Mouse (Mus musculus) bone marrow macrophage, adult 2 months (primary cell): Measurements from ENCODE around the gene Cox8b. TPM values are rescaled to one million over a fixed set of nuclear protein-coding genes. Genes with fewer than 3 reads are reported as not detected.

Experiments
- H3K27ac ChIP-seq: 2 replicates; pipeline ENCODE4 v1.5.1; 2012; ENCODE audit warnings: low read depth, low read length; ENCODE audit not compliant: insufficient read depth
- H3K4me1 ChIP-seq: 2 replicates; pipeline ENCODE4 v1.6.1; 2012; ENCODE audit warnings: low read length; ENCODE audit not compliant: control insufficient read depth, insufficient read depth
- H3K4me3 ChIP-seq: 2 replicates; pipeline ENCODE4 v1.5.1; 2012; ENCODE audit warnings: mild to moderate bottlenecking, low read length, moderate library complexity; ENCODE audit not compliant: insufficient read depth
- CTCF ChIP-seq: IDR thresholded peaks from 2 replicates; pipeline ENCODE4 v1.5.1; 2012; ENCODE audit warnings: low read depth, mild to moderate bottlenecking, low read length, moderate library complexity
- POLR2A ChIP-seq: IDR thresholded peaks from 2 replicates; pipeline ENCODE4 v1.6.1; 2012; ENCODE audit warnings: mild to moderate bottlenecking, low read depth, low read length, borderline replicate concordance
- polyA plus RNA-seq: library from polyadenylated mRNA; stranded (reverse); fragments of >200 nt; gene quantifications from 2 replicates; pipeline ENCODE4 v1.2.4, GENCODE M21; 2012; ENCODE audit not compliant: missing spikeins, insufficient read depth, insufficient read length

Cox8b gene
- 2.2 TPM in 1 of 2 replicates, not detected in the other for polyA plus RNA-seq

DNA sequence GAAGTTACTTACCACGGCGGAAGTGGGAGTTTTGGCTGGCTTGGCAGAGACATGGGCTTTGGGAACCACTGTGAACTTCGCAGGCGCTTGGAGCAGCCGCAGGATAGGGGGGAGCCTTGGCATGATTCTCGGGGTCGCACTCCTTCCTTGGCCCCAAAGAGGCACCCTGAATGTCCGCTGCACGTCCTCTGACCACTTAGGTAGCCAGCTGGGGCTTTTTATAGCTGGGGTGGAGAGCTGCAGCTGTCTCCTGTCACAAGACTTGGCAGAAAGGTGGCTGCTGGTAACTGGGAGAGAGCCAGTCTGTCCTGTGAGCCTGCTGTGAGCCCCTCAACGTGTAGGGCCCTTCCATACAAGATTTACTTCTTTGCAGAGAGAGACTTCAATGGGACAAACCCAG lies at the start of gene Cox8b:
Gene Cox8b, minus strand, starts transcription at position 227 of the 400 bp plus-strand sequence.
- H3K27ac ChIP-seq = no peak within 1 kb of the TSS
- H3K4me1 ChIP-seq = no peaks in the 10 kb centered on the region
- H3K4me3 ChIP-seq = no peak within 1 kb of the TSS
- TF ChIP-seq CTCF (no peak), POLR2A (no peak)

DNA sequence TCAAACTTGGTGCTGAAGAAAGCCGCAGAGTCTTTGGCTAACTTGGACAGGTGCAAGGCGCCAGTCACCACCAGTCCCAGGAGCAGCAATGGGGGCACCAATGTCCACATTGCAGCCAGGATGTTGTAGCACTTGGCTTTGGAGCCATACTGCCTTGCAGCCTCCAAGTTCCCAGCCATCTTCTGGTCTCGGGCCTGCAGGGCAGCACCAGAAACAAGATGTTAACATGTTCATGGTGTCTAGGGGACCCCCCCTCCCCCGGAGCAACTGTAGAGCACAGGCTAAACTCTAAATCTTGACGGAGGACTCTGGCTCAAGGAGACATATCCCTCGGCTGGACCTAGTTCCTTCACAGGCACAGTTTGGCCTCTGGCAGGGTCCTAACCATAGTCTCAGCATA lies 49.0 kb upstream of the Cox8b start:
- no peak overlapping the region for H3K4me3 ChIP-seq
- no peak overlapping the region for H3K27ac ChIP-seq
- peaks cover 50% of the 10 kb centered on the region for H3K4me1 ChIP-seq
- no peak for TF ChIP-seq CTCF

DNA sequence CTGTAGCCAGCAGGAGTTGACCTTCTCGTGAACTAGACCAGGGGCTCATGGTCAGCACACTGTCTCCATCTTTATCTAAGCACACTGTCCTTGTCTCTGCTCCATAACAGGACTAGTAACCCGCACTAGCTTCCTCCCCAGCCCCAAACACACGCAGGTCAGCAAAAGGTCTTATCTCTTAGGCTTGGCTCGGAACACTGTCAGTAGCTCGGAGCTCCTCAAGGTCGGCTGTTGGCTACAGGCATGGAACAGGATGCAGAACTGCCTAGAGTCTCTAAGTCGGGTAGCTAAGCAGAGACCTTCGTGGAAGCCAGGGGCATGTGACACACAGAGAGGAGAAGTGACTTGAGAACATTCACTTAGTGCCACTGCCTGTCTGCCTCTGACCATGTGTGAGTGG lies 47.9 kb upstream of the Cox8b start:
- Histone ChIP-seq H3K4me3 (no peak overlapping the region), H3K27ac (no peak overlapping the region), H3K4me1 (peaks cover 50% of the 10 kb centered on the region)
- TF ChIP-seq POLR2A (no peak), CTCF (no peak)

DNA sequence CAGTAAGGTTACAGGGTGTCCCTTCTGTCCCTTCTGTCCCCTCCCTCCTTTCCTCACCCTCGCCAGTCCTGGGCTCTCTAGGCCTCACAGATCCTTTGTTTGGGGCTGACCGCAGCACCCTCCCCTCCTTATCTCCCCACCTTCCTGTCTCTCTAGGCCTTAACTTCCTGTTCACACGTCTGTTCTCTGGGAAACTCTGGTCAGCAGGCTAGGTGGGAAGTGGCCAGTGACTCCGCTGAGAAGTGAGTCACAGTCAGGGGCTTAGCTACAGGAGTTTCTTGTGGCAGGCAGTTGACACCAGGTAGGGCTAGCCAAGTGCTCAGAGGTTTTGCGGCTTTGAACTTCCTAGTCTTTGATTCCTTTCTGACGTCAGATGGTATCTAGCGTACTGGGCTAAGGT lies 46.7 kb upstream of the Cox8b start:
- peaks cover 50% of the 10 kb centered on the region for H3K4me1 ChIP-seq
- no peak overlapping the region for H3K4me3 ChIP-seq
- TF ChIP-seq POLR2A = no peak
- no peak for TF ChIP-seq CTCF
- no peak overlapping the region for H3K27ac ChIP-seq

DNA sequence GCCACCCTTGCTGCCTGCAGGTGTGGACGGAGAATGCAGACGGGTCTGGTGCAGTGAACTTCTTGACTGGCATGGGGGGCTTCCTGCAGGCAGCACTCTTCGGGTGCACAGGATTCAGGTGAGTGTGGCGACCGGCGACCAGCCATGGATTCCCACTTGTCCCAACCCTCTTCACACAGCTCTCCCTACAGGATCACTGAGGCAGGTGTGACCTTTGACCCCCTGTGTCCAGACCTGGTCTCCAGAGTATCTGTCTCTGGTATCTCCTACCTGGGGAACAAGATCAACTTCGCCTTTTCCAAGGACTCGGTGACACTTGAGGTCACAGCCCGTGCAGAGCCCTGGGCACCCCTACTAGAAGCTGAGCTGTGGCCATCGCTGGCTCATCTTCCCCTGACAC lies 46.1 kb upstream of the Cox8b start:
- H3K4me1 ChIP-seq = peaks cover 45% of the 10 kb centered on the region
- H3K27ac ChIP-seq = no peak overlapping the region
- TF ChIP-seq CTCF = no peak
- no peak for TF ChIP-seq POLR2A
- H3K4me3 ChIP-seq = no peak overlapping the region

DNA sequence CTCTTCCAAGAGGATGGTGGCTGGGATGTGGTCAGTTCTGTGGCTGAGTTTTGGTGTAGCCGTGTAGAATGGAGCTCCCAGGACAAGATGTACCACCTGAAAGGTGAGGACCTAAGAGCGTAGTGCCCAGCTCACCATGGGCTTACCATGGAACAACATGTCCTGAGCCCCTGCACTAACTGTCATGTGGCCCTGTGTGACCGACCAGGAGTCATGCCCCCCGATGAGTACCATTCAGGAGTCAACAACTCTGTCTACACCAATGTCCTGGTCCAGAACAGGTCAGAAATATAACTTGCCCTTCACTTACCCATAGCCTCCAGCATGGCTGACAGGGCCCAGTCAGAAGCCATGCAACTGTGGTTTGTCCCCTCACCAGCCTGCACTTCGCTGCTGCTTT lies 45.0 kb upstream of the Cox8b start:
- H3K4me1 ChIP-seq = peaks cover 42% of the 10 kb centered on the region

DNA sequence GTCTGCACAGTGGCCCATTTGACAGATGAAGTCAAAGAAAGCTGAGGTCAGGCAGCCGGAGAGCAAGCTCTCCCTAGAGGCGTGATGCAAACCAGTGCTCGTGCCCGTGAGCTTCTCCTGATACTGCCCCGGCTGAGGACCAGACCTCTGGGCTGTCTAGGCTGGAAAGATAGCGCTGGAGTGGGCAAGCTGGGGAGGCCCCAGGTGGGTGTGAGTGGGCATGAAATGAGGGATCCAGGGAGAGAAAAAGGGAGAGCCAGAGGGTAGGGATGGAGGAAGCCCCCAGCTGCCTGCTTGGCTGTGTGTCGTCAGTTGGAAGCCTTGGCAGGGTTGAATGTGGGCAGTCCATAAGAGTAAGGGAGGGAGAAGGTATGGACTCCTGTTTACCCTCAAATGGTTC lies 44.0 kb upstream of the Cox8b start:
- Histone ChIP-seq H3K4me1 (peaks cover 42% of the 10 kb centered on the region), H3K4me3 (no peak overlapping the region), H3K27ac (no peak overlapping the region)
- no peak for TF ChIP-seq POLR2A
- TF ChIP-seq CTCF = no peak

More for the DNA sequence above, 45.0 kb upstream of the Cox8b start:
- no peak overlapping the region for H3K4me3 ChIP-seq
- no peak overlapping the region for H3K27ac ChIP-seq
- no peak for TF ChIP-seq POLR2A
- TF ChIP-seq CTCF = no peak

DNA sequence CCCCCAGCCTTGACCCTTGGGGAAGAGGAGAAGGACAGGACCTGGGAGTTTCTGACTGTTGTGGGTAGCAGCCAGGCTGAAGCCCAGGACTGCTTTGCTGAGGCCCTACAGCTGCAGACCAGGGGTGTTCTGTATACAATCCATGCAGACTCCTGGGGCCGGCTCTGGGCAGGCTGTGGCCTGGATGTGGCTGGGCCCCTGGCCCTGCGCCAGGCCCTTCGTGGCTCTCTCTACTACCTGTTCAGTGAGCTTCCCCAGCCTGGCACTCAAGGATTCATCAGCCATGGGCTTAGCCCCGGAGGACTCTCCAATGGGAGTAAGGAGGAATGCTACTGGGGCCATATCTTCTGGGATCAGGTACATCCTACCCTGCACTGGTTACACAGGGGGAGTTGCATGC lies 43.1 kb upstream of the Cox8b start:
- H3K4me1 ChIP-seq = peaks cover 41% of the 10 kb centered on the region
- H3K27ac ChIP-seq = no peak overlapping the region
- H3K4me3 ChIP-seq = no peak overlapping the region
- no peak for TF ChIP-seq CTCF
- TF ChIP-seq POLR2A = no peak

DNA sequence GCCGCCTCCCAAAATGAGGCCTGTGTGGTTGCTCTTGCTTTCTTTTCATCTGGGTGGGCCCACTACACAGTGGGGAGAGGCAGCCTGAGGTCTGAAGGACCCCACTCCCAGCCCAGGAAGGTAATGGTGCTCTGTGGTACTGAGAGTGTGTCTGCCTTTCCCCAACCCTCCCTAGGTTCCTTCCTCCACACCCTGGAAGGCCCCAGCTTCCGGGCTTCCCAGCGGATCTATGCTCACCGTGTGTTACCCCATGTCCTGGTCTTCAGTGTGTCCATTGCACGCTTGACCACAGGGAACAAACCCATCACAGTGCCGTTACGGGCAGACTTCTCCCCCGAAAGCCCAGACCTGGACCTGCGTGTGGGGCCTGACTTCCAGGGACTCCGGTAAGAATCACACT lies 42.6 kb upstream of the Cox8b start:
- TF ChIP-seq POLR2A (no peak), CTCF (no peak)
- Histone ChIP-seq H3K27ac (peak overlapping the region; percentile 88; the same call in 1 of the 2 replicates), H3K4me1 (peaks cover 36% of the 10 kb centered on the region), H3K4me3 (no peak overlapping the region)

DNA sequence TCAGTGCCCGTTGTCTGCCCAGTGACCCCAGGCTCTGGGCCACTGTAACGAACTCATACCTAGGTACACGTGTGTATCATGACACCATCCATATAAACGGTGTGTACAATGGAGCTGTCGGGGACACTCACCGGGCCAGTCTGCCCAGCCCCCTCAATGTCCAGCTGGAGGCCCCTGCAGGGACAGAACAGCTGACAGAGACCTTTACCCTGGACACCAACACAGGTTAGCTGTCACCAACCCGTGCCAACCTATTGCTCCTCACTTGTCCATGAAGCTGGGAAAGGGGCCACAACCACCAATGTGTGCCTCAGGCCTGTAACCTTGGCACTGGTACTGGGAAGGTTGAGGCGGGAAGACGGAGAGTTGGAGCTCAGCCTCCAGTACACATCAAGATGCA lies 42.1 kb upstream of the Cox8b start:
- Histone ChIP-seq H3K4me3 (peak overlapping the region; percentile 61), H3K27ac (peak overlapping the region; percentile 88), H3K4me1 (peaks cover 32% of the 10 kb centered on the region)
- TF ChIP-seq POLR2A = no peak

DNA sequence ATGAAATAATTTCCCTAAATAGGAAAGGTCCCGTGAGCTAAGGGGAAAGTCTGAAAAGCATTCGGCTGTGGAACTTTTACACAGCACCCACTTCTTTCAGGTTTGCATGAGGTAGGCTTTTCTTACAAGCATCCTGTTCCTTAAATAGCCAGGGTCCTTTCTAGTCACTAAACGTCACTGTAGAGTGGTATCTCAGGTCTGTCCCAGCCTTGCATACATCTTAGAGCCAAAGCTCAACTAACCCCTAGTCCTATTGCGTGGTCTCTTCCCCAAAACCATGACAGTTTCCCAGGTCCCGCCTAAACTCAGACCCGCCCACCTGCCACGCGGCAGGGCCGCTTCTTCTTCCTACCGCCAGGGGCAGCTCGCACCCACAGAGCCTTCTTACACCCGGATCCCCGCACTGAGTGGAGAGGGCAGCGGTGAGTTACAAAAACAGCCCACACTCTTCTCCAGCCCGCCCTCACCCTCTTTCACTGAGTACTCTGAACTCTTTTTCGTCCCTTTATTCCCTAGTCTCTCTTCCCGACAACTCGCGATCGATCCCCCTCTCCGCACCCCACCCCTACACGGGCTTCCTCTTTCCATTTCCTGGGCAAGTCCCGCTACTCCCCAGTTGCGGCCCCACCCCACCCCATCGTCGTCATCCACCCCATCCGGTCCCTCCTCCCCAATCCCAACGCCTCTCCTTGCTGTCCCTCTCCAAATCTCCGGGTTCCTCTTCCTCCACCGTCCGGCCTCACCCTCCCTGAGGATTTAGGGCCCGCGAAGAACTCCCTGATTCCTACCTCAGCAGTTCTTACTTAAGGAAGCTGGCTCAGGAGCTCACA lies 41.2 kb upstream of the Cox8b start, which contains the start of gene Pgghg:
Gene Pgghg, plus strand, starts transcription at position 170 of the 830 bp plus-strand sequence.
- peaks cover 23% of the 10 kb centered on the region for H3K4me1 ChIP-seq
- peak within 1 kb of the TSS; percentile 68 for H3K4me3 ChIP-seq
- H3K27ac ChIP-seq = peak within 1 kb of the TSS; percentile 98
- TF ChIP-seq CTCF (peak; percentile 66), POLR2A (peak; percentile 70)
